Mouse (Mus musculus) cerebellum, adult 8-10 months (tissue): ENCODE results near the gene Gm44502.

ENCODE experiments used
- DNase-seq: peaks from one replicate; pipeline ENCODE4 v3.0.0; 2022

The Gm44502 gene

DNA sequence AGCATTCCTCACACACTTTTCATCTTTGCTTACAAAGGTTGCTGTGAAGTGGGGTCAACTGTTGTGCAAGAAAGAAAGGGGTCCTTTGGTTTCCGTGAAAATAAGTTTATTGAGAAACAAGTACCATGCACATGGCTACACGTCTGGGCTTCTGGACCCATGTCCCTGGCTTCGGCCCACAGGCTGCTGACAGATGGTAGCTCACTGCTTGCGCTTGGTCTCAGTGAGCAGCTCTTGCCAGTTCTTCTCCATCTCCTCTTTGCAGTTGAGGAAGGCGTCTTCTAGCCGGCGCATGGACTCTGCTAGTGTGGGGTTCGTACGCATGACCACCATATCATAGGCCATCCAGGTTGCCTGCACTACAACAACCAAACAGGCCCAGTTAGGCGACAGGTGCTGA, 39.4 kb downstream of the Gm44502 start:
- no peak for DNase-seq

DNA sequence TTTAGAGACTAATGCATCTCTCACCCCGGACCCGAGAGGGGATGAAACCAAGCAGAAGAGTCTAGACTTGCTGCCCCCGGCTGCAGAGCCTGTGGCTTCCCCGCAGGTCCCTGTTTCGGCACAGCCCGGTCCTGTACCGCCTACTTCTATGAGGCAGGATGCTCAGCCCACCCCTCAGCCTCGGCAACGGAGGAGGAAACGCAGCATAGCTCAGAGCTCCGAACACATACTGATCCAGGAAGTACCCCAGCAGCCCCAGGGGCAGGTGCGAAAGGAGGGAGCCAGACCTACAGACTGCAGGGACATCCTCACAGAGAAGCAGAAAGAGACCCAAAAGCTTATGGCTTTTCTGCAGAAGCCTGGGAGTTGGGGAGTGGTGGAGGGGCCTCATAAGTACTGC, 42.4 kb downstream of the Gm44502 start:
- no peak for DNase-seq

DNA sequence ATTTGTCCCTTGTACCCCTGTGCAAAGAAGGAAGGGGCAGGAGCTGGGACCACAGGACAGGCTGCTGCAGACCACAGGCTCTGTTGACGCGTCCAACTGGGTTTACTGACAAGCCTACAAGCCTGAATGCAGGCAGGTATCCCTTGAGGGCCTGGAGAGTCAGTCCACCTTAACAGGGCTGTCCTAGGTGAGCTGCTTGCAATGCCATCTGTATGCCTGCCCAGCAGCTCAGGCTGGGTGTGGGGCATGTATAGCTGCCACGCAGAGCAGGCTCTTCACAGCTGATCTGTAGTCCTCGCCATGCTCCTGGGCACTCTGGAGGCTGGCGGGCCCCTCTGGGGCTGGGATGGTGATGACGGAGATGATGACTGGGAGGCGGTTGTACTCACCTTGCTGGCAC, 44.9 kb downstream of the Gm44502 start, which contains the start of gene Klhdc7b:
Klhdc7b (plus strand) TSS at position 301 of the 400 bp plus-strand sequence.
- no peak for DNase-seq

DNA sequence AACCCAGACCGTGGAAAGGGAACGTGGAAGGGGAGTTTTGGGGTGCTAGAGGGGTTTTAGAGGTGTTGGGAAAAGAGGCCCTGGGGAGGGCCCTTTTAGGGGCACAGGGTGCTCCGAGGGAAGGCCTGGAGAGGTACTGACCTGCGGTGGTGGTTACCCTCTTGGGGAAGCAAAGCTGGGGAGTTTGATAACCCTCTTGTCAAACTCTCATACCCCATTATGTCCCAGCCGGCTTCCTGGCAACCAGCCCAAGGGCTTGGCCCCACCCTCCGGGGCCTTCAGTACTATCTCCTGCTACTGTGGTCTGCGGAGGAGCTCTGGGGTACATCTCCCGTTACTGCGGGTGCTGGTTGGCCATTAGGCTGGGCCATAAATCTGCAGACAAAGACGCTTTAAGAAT, 50.1 kb downstream of the Gm44502 start:
- peak; percentile 61 for DNase-seq

DNA sequence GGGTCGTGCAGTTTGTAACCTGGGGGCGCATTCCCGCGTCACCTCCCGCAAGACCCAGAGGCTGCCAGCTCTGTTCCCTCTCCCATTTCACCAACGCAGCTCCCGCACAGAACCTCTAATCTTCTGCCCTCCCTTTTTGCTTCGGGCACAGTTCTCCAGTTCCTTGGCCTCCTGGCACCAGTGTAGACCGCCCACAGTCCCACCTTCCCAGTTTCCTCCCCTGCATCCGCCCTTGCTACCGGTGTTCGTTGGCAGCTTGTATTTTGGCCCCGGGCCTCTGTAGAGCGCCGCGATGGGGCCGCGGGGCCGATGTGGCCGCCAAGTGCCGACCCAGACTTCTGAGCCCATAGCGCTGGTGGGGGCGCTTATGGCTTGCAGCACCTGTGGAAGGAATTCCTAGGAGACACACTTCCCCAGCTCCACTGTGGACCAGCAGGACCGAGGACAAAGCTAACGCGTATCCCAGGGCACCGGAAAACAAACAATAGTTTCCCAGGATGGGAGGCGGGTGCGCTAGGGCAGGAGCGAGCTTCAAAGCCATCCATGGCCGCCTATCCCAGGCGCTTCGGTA, 50.6 kb downstream of the Gm44502 start, which contains the start of gene Odf3b:
Odf3b (minus strand) TSS at position 452 of the 571 bp plus-strand sequence.
- DNase-seq = peak; percentile 84

DNA sequence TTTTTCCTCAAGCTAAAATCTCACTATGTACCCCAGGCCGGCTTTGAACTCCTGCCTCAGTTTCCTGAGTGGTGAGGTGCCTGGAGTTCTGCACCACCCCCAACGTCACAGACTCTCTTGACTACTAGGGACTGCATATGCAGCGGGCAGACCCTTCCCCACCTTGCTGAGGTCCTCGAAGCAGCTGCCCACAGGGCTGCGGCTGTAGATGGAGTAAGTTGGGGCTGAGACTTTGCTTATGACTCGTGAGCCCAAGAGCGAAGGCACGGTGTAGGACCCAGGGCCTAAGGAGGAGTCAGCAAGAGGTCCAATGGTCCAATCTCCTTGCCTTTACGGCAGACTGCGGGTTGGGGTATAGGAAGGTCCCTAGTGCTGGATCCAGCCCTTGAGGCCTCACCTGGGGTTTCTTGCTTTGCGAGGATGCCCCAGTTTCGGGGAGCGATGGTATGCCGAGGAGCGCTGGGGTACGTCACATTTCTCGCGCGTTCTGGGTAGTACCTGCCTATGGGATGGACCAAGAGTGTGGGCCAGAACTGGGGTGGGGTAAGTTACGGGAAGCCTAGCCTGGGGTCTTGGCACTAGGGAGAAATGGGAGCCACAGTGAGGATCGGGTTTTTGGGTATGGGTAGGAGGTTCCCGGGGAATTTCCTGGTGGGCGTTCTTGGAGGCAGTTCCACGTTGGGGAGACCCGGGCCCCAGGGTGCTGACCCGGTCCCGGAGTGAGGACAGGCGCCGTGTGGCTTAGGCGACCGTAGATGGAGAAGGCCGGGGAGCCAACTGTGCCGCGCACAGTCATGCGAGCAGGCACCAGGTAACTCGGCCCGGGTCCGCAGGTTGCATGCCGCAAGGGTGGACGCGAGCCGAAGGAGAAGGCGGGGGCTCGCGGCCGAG, 51.3 kb downstream of the Gm44502 start:
- DNase-seq = no peak

DNA sequence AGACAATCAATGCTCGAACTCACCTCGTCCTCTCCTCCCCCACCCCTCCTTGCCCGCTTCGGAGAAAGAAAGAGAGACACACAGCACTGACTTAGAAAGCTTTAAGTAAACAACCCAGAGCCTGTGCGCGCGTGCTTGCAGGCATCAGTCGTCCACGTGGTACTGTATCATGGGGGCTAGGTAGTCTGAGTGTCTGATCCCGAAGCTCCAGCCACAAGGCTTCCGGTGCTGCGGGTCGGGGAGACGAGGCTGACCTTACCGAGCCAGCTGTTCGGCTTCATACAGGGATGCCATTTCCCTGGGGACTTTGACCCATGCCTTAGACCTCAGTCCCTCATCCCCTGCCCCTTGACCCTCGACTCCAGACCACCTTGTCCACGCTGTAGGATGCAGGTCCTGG, 52.1 kb downstream of the Gm44502 start:
- DNase-seq = no peak

DNA sequence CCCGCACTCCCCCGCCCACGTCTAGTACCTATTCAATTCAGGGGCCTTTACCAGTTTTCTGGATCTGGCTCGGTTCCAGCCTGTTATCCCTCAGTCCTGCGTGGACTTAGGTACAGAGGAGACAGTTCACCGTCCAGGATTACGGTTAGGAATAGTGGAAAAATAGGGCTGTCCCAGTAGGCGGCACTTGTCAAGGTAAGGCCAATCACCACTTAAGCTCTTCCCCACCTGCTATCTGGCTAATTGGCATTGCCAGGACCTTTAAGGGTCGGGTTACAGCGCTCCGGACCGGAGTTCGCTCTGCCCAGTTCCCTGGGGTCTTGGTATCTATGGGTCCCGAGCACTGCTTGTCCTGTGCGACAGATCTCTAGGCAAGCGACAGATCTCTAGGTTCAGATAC, 52.5 kb downstream of the Gm44502 start, which contains the start of gene Tymp:
Tymp (minus strand) TSS at position 83 of the 400 bp plus-strand sequence.
- no peak for DNase-seq

DNA sequence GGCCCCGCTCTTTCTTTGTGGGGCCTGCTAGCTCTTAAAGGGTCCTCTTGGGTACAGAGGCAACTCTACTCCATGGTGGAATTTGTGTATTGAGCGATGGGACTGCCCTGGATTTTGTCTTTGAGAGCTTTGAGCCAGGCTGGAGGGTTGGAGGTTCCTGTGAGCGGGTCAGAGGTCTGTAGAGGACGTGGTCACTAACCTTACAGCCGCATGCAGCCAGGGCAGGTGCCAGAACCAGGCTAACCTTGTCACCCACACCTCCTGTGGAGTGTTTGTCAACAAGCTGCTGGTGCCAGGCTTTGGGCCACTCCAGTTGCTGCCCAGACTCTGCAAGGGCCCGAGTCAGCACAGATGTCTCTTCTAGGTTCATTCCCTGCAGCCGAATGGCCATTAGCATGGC, 53.5 kb downstream of the Gm44502 start:
- DNase-seq = no peak

DNA sequence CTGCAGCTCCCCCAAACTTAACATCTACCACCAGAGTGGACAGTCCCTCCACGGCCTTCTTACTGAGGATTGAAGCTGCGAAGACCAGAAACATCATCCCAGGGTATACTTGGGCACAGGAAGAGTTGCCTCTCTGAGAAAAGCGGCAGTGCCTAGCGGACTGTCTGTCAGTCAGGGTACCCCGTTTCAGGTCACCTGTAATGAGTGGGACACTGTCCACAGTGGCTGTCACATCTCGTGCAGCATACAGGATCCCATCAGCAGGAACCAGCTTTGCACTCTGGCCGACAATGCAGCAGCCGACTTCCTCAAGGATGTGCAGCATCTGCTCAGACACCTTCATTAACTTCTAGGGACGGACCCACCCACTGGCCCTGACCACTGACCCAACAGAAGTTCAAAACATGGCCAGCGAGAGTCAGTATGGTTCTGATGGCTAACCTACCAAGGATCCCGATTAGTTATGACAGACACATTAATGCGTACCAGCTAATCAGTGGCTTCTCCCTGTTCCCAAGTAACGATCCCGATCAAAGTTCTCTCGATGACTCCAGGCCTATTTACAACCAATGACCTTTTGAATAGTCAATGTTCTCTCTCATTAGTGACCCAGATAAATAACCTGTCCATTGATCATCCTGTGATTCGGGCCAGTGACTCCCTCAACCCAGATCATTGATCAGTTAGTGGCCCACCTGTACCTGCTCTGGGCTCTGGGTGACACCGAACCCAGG, 54.5 kb downstream of the Gm44502 start:
- DNase-seq = no peak

DNA sequence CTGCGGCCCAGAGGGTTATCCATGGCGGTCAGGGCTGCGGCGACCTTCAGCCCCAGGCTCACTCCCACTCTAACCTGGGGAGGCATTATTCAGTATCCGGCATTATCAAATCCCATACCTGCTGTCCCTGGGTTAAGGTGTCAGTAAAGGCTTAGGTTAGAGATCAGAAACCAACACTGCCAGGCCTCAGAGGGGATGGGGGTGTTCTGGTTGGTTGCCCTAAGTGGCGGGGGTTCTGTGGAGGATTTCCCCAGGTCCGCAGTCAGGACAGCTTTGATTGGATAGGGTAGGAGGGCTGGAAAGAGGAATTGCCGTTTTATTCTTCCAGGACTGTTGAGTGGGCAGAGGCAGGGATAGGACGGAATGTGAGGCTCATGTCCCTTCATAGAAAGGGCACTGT, 55.2 kb downstream of the Gm44502 start:
- DNase-seq = no peak

DNA sequence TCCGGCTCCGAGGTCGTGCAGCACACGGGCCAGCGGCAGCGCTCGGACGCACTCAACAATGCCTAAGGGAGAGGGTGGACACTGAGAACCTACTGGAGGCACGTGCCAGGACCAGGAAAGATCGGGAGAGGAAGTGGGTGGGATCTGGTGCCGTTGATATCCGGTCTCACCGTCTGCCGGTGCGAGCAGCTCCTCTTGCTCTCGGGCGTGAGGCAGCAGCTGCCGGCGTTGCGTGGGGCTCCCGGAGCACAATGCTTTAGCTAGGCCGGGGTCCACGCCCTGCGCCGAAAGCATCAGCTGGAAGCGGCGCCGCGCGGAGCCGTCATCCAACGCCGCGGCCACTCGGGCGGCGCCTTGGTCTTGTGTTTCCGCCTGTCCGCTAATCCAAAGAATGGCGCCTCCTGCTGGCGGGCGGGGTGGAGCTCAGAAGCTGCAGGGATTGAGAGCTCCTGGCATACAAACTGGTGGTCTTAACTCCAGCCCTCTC, 55.7 kb downstream of the Gm44502 start, which contains the start of gene Sco2:
Sco2 (minus strand) TSS at position 85 of the 487 bp plus-strand sequence.
- DNase-seq = peak; percentile 96

DNA sequence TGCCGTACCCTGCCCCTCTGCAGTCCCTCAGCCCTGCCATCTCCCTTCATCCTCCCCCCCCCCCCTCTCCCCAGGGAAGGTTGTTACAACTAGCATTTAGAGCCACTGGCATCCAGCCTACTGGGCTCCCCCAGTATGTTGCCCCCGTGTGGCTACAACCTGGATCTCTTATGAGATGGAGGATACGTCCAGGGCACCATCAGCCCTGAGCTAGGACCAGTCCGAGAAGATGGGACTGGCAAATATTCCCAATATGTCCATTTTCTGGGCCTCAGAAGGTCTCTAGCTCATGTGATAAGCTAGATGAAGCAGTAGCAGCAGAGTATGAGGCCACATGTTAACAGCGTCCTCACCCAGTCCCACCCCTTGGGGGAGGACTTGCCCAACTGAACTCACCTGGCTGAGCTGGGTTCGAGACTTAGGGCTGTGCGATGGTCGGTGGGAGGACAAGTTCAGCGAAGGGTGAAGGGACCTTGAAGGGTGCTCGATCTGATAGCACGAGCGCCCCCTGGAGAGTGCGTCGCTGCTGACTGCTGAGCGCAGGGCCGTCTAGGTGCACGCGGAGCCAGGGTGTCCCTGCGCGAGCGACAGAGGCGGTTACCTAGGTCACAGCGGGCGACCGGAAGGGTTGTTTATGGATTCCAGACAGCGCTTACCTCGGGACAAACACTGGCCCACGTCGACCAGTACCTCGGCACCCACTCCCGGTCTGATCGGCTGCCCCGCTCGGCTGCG, 56.3 kb downstream of the Gm44502 start:
- peak; percentile 79 for DNase-seq

DNA sequence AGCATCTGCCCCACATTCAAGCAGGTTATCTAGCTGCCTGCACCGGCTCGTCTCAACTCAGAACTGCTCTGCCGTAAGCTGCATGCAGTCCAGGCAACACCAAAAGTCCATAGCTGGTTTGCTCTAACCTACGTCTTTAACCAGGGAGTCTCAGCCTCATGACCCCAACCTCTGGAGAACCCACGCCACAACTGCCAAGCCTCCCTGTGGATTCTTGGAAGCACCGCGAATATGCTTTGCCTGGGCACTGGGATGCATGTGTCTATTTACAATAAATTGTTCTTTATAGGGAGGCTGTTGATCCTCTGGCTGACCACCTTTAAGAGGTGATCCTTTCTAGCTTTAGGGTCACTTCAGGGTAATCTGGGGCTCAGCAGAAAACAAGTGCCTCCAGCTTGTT, 57.0 kb downstream of the Gm44502 start:
- no peak for DNase-seq

DNA sequence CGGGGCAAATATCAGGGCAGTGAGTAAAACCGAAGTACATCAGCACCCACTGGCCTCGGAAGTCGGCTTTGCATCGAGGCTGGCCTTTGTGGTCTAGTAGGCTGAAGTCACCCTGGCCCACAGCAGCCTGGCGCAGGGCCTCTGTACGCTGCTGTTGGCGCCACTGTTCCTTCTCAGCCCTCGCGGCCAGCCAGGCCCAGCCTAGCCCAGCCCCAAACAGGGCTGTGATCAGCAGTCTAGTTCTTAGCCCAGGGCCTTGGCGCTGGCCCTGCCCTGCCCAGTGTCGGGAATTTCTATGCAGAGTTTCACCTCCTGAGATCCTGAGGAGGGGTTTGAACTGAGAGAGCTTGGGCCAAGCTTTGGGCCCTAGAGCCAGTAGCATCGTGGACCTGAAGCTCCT, 57.4 kb downstream of the Gm44502 start:
- no peak for DNase-seq
